Mouse (Mus musculus): Measurements from ENCODE around the gene Acot1. TPM values are rescaled to one million over a fixed set of nuclear protein-coding genes. Genes with fewer than 3 reads are reported as not detected.
"Not testable (repeated sequence)": the region's sequence is repeated elsewhere in the genome, so short reads cannot be mapped to it uniquely, and the experiment has no call there.

Acot1 gene
- polyA plus RNA-seq, 1 experiment from 2014 or later: 45.4 TPM

DNA sequence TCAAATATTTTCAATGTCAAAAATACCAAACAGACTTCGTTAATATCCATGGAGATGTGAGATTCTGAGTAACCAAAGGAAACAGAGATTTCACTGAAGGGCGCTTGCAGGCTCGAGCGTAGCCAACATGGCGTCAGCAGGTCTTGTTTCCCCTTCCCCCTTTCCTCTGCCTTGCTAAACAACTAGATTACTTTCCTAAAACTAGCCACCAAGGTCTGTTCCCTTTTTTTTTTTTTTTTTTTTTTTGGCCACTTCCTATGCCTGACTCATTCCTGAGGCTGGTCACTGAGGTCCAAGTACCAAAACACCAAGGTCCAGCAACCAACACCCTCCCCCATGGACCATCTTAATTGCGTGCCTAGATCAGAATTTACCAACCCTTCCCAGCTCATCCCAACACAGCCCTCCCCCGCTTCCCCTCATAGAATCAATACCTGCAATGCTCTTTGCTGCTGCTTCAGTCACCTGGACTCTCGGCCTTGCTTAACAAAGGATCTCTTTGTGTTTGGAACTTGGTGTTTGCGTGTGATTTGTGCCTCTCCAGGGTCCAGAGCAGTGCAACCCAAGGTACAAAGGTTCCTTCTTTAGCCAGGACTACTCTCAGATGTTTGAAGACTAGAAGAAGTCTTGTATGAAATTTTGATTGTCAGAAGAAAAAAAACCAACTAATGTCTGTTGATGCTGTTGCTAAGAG lies 13.9 kb downstream of the Acot1 start:
- 82% methylated on average over 9 of the region's 9 CpGs for WGBS
- no peaks in the 10 kb centered on the region for H3K4me1 ChIP-seq
- H3K27me3 ChIP-seq: no peaks in the 10 kb centered on the region
- no peak overlapping the region for H3K27ac ChIP-seq
- no peak for ATAC-seq (ENCODE audit: low FRiP score)
- H3K9ac ChIP-seq: no peak overlapping the region
- no peaks in the 10 kb centered on the region for H3K36me3 ChIP-seq (replicated peaks)
- no peak overlapping the region for H3K4me2 ChIP-seq
- no peaks in the 10 kb centered on the region for H3K9me3 ChIP-seq
- no peak overlapping the region for H3K4me3 ChIP-seq (replicated peaks)

DNA sequence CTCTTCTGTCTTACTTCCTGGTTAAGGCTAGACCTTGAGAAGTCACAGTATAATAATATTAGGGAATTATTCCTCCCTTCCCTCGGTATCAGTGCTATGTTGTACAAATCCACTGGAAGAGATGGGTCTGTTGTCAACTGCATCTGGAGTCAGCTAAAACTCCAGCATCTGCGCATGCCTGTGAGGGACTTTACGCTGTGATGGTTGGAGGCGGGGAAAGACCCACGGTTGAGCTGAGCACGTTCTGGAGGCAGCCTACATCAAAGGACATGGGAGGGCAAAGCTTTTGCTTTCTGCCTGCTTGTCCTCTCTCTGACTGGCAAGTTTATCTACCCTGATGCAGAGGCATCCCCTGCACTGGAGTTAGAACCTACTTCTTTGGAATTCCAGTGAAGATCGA lies 16.6 kb downstream of the Acot1 start:
- Histone ChIP-seq H3K9me3 (no peaks in the 10 kb centered on the region), H3K4me1 (no peaks in the 10 kb centered on the region), H3K9ac (no peak overlapping the region), H3K27ac (no peak overlapping the region), H3K36me3 (replicated peaks) (no peaks in the 10 kb centered on the region), H3K4me2 (no peak overlapping the region), H3K27me3 (no peaks in the 10 kb centered on the region), H3K4me3 (replicated peaks) (no peak overlapping the region)
- ATAC-seq (ENCODE audit: low FRiP score): no peak
- 88% methylated on average over 7 of the region's 7 CpGs for WGBS

DNA sequence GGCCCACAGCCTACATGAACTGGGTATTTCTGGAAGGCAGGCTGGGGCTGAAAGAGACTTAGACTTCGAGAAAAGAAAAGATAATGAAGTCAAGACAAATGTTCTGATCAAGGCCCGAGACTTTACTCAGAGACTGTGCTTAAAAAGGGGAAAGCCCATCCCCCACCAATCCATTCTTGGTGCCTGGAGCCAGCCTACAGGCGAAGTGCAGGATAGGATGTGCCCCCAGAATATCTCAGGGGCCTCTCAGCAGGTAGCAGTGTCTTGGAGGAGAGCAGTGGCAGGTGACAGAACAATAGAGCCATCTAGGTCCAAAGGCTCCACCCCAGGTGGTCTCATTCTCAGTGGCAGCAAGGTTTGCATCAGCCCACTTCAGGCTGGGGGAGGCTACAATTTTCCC lies 19.0 kb downstream of the Acot1 start:
- not testable (repeated sequence) for H3K9me3 ChIP-seq; H3K4me3 ChIP-seq (replicated peaks); H3K4me1 ChIP-seq; H3K27me3 ChIP-seq; H3K27ac ChIP-seq; H3K4me2 ChIP-seq; ATAC-seq (ENCODE audit: low FRiP score); H3K36me3 ChIP-seq (replicated peaks); H3K9ac ChIP-seq
- WGBS: 33% methylated on average over 3 of the region's 3 CpGs

DNA sequence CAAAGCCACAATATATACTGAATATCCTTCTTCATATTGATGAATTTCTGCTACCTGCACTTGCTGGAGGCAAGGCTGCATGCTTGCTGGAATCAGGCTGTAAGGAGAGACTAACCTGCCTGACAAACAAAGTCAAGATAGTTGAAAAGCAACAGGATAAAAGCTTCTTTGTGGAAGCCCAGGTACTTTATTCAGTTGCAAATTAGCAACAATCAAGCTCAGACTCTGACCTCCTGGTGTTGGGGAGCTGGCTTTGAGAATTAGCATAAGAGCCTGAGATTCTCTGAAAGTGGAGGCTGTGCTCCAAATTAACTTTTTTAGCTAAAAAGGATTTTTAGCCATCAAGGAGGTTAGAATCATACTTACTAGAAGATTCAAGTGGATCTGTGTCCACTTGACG lies 19.8 kb downstream of the Acot1 start:
- 63% methylated on average over 1 of the region's 1 CpGs for WGBS
- not testable (repeated sequence) for H3K27me3 ChIP-seq; H3K9me3 ChIP-seq; ATAC-seq (ENCODE audit: low FRiP score); H3K9ac ChIP-seq; H3K4me2 ChIP-seq; H3K36me3 ChIP-seq (replicated peaks); H3K4me1 ChIP-seq; H3K27ac ChIP-seq; H3K4me3 ChIP-seq (replicated peaks)

DNA sequence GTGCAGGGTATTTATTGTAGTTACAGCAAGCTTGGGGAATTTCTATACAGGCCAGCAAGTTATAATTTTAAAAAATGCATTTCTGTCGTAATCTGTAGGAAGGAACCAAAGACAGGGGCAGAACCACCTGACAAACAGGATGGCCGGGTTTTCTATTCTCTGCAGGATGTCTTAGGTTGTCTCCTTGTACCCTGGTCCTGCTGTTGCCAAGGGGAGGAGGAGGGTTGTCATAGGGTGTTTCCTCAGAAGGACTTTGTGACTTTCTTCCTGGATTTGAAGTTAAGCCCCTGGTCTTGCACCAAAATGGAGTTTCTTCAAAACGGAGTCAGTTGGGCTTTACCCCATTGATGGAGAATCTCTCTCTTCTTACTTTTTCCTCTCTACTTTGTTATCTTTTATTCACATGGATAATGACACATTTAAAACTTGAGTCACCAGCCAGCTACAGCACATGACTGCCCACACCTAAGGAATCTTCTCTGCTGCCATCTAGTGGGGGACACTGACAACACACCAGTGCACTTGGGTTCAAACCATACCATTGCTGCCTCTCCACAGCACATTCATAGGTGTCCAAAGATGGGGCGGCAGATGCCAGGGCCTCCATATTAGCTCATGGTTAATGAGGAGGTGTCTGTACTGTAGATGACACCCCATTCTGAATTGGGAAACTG lies 21.5 kb downstream of the Acot1 start:
- Histone ChIP-seq H3K9ac (no peak overlapping the region), H3K4me1 (no peaks in the 10 kb centered on the region), H3K36me3 (replicated peaks) (no peaks in the 10 kb centered on the region), H3K27ac (no peak overlapping the region), H3K4me3 (replicated peaks) (no peak overlapping the region), H3K9me3 (no peaks in the 10 kb centered on the region), H3K27me3 (no peaks in the 10 kb centered on the region), H3K4me2 (no peak overlapping the region)
- ATAC-seq (ENCODE audit: low FRiP score): 0 out of 2 replicates have a peak, but pooled peaks have one; percentile 63
- WGBS: 71% methylated on average over 4 of the region's 4 CpGs

DNA sequence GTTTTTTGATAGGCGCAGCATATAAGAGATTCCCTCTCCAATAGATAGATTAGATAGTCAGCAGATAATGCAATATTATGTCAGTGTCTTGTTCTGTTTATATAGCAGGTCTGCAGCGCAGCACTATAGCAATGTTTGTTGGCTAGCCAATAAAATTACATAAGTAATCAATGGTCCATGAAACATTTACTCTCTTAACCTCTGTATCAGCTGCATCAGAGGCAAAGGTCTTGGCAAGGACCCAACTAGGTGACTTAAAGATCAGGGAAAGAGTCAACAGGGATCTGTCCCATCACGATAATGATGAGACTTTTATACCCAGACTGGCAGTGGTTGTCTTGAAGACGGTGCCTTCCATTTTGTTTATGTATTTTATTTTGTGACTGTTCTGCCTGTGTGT lies 23.6 kb downstream of the Acot1 start:
- H3K27me3 ChIP-seq: peaks cover 6% of the 10 kb centered on the region
- no peak overlapping the region for H3K4me3 ChIP-seq (replicated peaks)
- no peaks in the 10 kb centered on the region for H3K36me3 ChIP-seq (replicated peaks)
- H3K9ac ChIP-seq: no peak overlapping the region
- WGBS: 85% methylated on average over 4 of the region's 4 CpGs
- no peaks in the 10 kb centered on the region for H3K9me3 ChIP-seq
- ATAC-seq (ENCODE audit: low FRiP score): no peak
- no peaks in the 10 kb centered on the region for H3K4me1 ChIP-seq
- H3K27ac ChIP-seq: no peak overlapping the region
- no peak overlapping the region for H3K4me2 ChIP-seq

DNA sequence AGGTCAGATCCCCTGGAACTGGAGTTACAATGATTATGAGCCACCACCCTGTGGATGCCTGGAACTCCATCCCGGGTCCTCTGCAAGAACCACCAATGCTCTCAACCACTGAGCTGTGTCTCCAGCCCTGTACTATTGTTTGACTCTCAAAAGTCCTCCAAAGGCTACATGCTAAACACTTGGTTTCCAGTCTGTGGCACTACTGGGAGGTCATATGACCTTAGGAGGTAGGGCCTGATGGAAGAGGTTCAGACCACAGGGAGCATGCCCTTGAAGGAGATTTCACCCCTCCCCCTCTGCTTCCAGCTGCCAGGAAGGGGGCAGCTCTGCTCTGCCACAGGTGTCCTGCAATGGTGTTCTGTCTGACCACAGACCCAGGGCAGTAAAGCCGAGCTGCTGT lies 24.0 kb downstream of the Acot1 start:
- H3K4me3 ChIP-seq (replicated peaks); H3K27ac ChIP-seq; H3K27me3 ChIP-seq; H3K4me1 ChIP-seq; ATAC-seq (ENCODE audit: low FRiP score); H3K9ac ChIP-seq; H3K9me3 ChIP-seq; H3K36me3 ChIP-seq (replicated peaks); H3K4me2 ChIP-seq: not testable (repeated sequence)
- WGBS: 91% methylated on average over 2 of the region's 2 CpGs

DNA sequence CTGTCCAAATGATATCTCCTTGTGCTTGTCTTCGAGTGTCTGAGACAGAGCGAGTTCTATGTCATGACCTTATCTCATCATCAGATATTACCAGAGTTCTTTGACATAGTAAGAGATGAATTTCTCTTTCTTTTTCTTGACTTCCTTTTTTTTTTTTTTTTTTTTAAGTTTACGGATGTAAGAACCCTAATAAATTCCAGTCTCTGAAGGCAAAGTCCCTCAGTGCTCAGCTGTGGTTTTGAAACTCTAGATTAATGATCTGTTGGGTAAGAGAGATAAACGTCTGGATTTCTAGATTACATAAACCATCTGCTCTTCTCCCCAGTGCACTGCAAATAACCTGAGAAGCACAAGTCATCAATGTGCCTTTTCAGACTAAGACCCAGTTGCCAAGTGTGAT lies 24.8 kb downstream of the Acot1 start:
- Histone ChIP-seq H3K36me3 (replicated peaks) (no peaks in the 10 kb centered on the region), H3K9ac (no peak overlapping the region), H3K4me2 (no peak overlapping the region), H3K9me3 (no peaks in the 10 kb centered on the region), H3K27ac (no peak overlapping the region), H3K4me1 (no peaks in the 10 kb centered on the region), H3K27me3 (peaks cover 7% of the 10 kb centered on the region), H3K4me3 (replicated peaks) (no peak overlapping the region)
- ATAC-seq (ENCODE audit: low FRiP score): no peak
- WGBS: 82% methylated on average over 4 of the region's 4 CpGs

DNA sequence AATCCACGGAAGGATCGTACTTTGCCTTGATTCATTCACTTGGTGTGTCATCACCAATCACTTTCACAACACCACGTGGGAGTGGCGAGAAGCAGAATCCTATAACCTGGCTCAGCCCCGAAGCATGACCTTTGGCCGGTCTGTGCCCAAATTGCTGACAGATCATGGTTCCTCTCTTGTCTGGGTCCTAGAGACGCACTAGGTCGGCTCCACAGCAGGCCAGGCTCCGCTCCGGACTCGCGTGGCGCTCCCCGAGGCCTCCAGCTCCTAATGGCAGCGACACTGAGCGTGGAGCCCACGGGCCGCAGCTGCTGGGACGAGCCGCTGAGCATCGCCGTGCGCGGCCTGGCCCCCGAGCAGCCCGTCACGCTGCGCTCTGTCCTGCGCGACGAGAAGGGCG lies 29.0 kb downstream of the Acot1 start, which contains the start of gene Acot4:
Gene Acot4 (plus strand): TSS at position 139 of the 400 bp plus-strand sequence.
- 11% methylated on average over 28 of the region's 32 CpGs for WGBS
- Histone ChIP-seq H3K9ac (peak within 1 kb of the TSS; percentile 50), H3K4me3 (replicated peaks) (peak within 1 kb of the TSS; percentile 45), H3K9me3 (peaks cover 14% of the 10 kb centered on the region; the same call in 1 of the 2 replicates), H3K4me2 (peak within 1 kb of the TSS; percentile 61)
- H3K27ac ChIP-seq; H3K27me3 ChIP-seq; ATAC-seq (ENCODE audit: low FRiP score); H3K36me3 ChIP-seq (replicated peaks); H3K4me1 ChIP-seq: not testable (repeated sequence)

DNA sequence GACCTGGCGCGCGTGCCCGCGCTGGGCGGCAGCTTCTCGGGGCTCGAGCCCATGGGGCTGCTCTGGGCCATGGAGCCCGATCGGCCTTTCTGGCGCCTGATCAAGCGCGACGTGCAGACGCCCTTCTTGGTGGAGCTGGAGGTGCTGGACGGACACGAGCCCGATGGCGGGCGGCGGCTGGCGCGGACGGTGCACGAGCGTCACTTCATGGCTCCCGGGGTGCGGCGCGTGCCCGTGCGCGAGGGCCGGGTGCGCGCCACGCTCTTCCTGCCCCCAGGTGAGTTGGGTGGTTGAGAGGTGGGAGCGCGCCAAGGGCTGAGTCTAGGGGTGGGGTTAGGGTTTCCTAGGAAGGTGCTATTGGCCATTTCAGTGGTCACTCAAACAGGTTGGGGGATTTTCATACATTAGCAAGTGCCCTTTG lies 29.4 kb downstream of the Acot1 start, which contains the start of gene Gm49366:
Gene Gm49366 (plus strand): TSS at position 245 of the 421 bp plus-strand sequence.
- not testable (repeated sequence) for H3K27ac ChIP-seq

DNA sequence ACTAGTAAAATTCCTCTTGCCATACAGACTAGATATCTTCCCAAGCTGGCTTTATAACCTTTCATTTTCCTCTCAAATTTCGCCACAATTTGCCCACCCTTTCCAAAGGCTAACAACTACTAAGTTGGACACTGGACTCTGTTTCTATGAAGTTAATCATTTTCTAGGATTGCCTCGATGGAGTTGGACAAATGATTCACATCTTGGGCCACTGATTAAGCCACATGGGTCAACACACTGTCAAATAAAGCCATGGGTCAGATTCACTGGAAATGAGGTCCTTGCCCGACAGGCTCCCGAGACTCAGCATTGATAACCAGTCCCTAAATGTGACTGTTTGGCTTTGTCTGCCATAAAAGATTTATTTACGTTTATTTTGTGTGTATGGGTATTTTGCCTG lies 33.0 kb downstream of the Acot1 start:
- no peak for ATAC-seq (ENCODE audit: low FRiP score)
- Histone ChIP-seq H3K27me3 (peaks cover 6% of the 10 kb centered on the region), H3K36me3 (replicated peaks) (no peaks in the 10 kb centered on the region), H3K4me3 (replicated peaks) (no peak overlapping the region), H3K9ac (no peak overlapping the region), H3K4me2 (no peak overlapping the region), H3K4me1 (no peaks in the 10 kb centered on the region), H3K9me3 (peaks cover 14% of the 10 kb centered on the region; the same call in 1 of the 2 replicates), H3K27ac (no peak overlapping the region)
- 92% methylated on average over 5 of the region's 5 CpGs for WGBS

More for the DNA sequence above, 29.4 kb downstream of the Acot1 start, which contains the start of gene Gm49366:
- Histone ChIP-seq H3K9ac (peak within 1 kb of the TSS; percentile 50), H3K4me3 (replicated peaks) (peak within 1 kb of the TSS; percentile 45), H3K4me2 (peak within 1 kb of the TSS; percentile 61), H3K9me3 (peaks cover 14% of the 10 kb centered on the region; the same call in 1 of the 2 replicates)
- WGBS: 4% methylated on average over 39 of the region's 39 CpGs
- H3K36me3 ChIP-seq (replicated peaks); ATAC-seq (ENCODE audit: low FRiP score); H3K4me1 ChIP-seq; H3K27me3 ChIP-seq: not testable (repeated sequence)

DNA sequence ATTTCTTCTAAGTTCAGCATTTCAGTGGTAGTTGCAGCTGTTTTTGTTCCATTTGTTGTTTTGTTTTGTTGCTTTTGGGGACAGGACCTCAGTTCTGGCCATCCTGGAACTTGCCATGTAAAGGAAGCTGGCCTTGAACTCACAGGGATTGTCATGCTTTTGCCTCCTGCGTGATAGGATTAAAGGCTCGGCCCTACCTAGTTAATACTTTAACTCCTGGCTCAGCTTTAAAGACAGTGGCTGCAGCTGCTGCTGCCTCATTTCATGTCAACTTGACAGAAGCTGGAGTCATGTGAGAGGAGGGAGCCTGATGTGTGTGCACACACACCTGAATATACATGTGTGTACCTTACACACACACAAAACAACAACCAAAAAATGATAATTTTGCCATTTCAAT lies 34.8 kb downstream of the Acot1 start:
- Histone ChIP-seq H3K27ac (no peak overlapping the region), H3K36me3 (replicated peaks) (no peaks in the 10 kb centered on the region), H3K9ac (no peak overlapping the region), H3K4me3 (replicated peaks) (no peak overlapping the region), H3K9me3 (peaks cover 21% of the 10 kb centered on the region; the same call in 1 of the 2 replicates), H3K27me3 (no peaks in the 10 kb centered on the region), H3K4me2 (no peak overlapping the region), H3K4me1 (no peaks in the 10 kb centered on the region)
- ATAC-seq (ENCODE audit: low FRiP score): no peak
- WGBS: 82% methylated on average over 2 of the region's 2 CpGs

DNA sequence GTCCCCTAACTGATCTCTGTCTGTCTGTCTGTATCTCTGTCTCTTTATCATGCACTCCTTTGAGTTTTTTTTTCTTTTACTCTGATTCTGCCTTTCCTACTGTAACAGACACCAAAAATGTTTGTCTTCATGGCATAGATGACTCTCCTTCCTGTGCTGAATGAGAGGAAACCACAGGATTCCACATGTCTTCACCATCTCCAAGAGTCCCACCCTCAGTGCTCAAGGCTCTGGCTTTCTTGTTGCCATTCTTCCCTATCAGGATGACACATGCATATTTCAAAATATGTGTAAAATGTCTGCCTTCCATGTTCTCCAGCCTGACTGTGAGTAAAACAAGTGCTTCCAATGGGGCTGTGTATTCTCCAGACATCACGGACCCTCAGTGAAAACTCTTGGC lies 37.6 kb downstream of the Acot1 start:
- Histone ChIP-seq H3K27me3 (peaks cover 2% of the 10 kb centered on the region), H3K27ac (no peak overlapping the region), H3K4me2 (no peak overlapping the region), H3K4me1 (no peaks in the 10 kb centered on the region), H3K9ac (no peak overlapping the region), H3K36me3 (replicated peaks) (no peaks in the 10 kb centered on the region), H3K4me3 (replicated peaks) (no peak overlapping the region), H3K9me3 (peaks cover 8% of the 10 kb centered on the region; the same call in 1 of the 2 replicates)
- 93% methylated on average over 1 of the region's 1 CpGs for WGBS
- no peak for ATAC-seq (ENCODE audit: low FRiP score)
